Mouse (Mus musculus): ENCODE measurements around the gene Zfp989.
"Not testable (repeated sequence)": the region's sequence is repeated elsewhere in the genome, so short reads cannot be mapped to it uniquely, and the experiment has no call there.

The Zfp989 gene

DNA sequence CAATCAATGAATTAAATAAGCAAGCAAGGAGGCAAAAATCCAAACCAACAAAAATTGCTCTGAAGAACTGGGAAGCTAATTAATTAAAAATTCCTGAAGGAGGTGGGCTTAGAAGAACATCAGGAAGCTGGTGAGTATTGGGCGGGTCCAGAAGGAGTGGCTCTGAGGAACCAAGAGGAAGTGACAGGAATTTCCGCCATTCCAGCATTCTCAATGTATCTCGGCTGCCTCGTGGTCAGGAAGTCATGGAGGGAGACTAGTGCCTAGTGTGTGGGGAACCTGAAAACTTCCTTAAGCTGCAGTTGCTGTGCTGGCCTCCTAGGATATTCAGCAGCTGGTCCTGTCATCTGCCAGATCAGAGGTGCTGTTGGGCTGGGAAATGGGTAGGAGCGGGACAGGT, at the start of gene Zfp989:
Gene Zfp989, plus strand, starts transcription at position 220 of the 400 bp plus-strand sequence.
- not testable (repeated sequence) for DNase-seq (ENCODE audit: low read depth, low spot score)

GRCm38 (mm10) chr4:146932311-146933082, 39.3 kb upstream of the Zfp989 start:
- peak; percentile 4 for DNase-seq (ENCODE audit: low read depth, low spot score)

- not testable (repeated sequence) for DNase-seq (ENCODE audit: low read depth, low spot score)
Measured at GRCm38 (mm10) chr4:146941691-146942090, 30.1 kb upstream of the Zfp989 start.

DNA sequence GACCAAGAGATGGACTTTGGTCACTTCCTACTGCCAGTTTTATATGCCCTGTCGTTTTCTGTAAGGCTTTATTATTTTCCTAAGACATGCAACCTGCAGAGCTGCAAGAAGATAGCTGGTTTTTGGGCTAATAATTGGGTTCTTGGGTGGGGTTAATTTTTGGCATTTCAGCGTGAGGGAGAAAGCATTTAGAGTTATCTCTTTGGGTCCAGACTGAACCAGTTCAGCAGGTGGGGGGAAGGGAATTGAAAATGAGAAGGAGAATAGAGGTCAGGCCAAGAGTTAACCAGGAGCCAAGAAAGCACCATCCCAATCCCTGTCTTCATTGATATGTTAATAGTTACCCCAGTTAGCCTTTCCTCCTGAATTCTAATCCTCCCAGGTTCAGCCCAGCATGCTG, 4.8 kb downstream of the Zfp989 start:
- DNase-seq (ENCODE audit: low read depth, low spot score), result not testable (repeated sequence)

GRCm38 (mm10) chr4:147018400-147018799, 46.6 kb downstream of the Zfp989 start:
- DNase-seq (ENCODE audit: low read depth, low spot score), result not testable (repeated sequence)

DNA sequence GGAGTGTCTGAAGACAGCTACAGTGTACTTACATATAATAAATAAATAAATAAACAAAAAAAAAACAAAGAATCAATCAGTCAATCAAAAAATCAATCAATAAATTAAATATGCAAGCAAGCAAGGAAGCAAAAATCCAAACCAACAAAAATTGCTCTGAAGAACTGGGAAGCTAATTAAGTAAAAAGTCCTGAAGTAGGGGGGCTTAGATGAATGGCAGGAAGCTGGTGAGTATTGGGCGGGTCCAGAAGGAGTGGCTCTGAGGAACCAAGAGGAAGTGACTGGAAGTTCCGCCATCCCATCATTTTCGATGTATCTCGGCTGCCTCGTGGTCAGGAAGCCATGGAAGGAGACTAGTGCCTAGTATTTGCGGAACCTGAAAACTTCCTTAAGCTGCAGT, 49.8 kb downstream of the Zfp989 start, which contains the start of gene Rex2:
Gene Rex2, plus strand, starts transcription at position 301 of the 400 bp plus-strand sequence.
- DNase-seq (ENCODE audit: low read depth, low spot score), result not testable (repeated sequence)

DNA sequence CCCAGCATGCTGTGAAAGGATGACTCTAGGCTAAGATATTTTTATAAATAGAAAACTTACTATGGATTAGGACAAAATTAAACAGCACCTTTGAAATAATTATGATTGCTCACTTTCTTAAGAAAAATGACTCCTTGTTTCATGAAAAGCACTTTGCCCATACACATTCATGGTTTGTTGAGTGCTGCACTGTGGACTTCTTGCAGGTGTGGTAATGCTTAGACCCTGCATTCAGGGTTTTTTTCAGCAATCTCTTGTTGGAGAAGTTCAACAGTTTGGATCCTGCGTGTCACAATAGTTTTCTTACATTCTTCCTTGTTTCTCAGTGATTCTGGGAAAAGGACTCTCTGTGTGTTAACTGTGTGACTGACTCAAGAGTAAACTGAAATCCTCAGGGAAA, 54.6 kb downstream of the Zfp989 start:
- not testable (repeated sequence) for DNase-seq (ENCODE audit: low read depth, low spot score)

DNA sequence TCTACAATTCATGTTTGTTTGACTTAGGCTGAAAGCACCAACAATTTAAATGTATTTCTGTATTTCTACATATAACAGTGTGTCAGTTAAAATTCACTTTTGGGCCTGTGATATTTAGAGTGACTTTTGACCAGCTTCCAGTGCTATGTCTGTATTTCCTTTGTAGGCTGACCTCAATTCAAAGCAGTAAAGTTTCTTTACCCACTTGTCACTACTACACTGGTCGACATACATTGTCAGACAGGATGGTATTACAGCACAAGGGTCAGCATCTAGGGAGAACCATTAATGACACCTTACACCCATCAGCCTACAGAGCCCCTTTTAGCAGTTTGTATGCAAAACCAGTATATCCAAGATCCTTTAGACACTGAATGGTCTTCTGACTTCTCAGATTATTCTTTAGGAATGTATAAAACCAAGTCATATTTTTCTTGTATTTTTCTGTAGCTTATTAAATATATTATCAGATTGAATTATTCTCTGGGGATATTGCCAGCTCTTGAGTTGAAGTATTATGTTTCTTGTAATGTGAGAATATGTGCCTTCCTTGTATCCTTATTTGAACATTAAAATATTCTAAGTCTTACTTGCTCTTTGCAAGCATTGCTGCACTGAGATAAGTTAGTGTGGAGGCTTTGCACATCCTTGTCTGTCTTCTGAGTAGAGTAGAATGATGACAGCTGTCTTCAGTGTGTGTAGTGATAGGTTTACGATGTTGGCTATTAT, 59.7 kb downstream of the Zfp989 start:
- DNase-seq (ENCODE audit: low read depth, low spot score), result not testable (repeated sequence)
